Comparison of ENCODE assay signal across 8 mouse cellular contexts in the genomic region with DNA sequence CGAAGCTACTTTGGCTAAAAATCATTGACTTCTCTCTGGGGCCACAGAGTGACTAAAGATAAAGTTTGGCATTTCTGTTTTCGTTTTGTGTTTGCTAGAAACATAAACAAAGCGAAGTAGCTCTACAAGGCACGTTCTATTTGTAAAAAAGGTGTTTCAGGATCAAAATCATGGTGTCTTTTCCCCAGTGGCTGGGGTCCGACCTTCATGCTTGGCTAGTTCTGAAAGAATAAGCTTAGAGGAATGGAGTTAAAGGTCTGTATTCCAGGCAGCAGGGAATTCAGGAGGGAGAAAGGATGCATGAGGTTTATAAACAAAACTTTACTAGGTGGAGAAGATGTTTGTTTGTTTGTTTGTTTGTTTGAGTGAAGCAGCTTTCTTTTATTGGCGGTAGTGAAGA. TPM values are rescaled to one million over a fixed set of nuclear protein-coding genes. Genes with fewer than 3 reads are reported as not detected.
DNase-seq lines count a peak whose midpoint lies in the region; ATAC-seq and TF ChIP-seq lines count a peak whose summit lies in the region.

No protein-coding gene starts in this region.

- peaks cover 25% of the 10 kb centered on the region for H3K4me1 ChIP-seq in erythroblast, embryonic 14.5 days (ENCODE audit: control insufficient read depth)
- H3K4me1 ChIP-seq in forebrain, embryonic 12.5 days: peaks cover 6% of the 10 kb centered on the region
- peaks cover 10 to 13% of the 10 kb centered on the region in 2 experiments for H3K4me1 ChIP-seq in liver, embryonic 14.5 days (replicated peaks; ENCODE audit: control insufficient read depth in 2 of 2, insufficient read depth in 2 of 2, low read length in 1 of 2)

- H3K9ac ChIP-seq in forebrain, embryonic 12.5 days: peak overlapping the region; percentile 36; the same call in 1 of the 2 replicates
- no peak overlapping the region for H3K9ac ChIP-seq in liver, embryonic 14.5 days (replicated peaks)

- H3K9me3 ChIP-seq in erythroblast, embryonic 14.5 days (ENCODE audit: control insufficient read depth, low read length): peaks cover 8% of the 10 kb centered on the region; the same call in 1 of the 2 replicates
- no peaks in the 10 kb centered on the region for H3K9me3 ChIP-seq in forebrain, embryonic 12.5 days
- no peaks in the 10 kb centered on the region for H3K9me3 ChIP-seq in liver, embryonic 14.5 days (ENCODE audit: control insufficient read depth, low read length)

- H3K4me3 ChIP-seq in erythroblast, embryonic 14.5 days (replicated peaks): peak overlapping the region; percentile 95
- peak overlapping the region; percentile 30 for H3K4me3 ChIP-seq in C2C12 (ENCODE audit: insufficient read depth, poor library complexity, severe bottlenecking)
- H3K4me3 ChIP-seq in forebrain, embryonic 12.5 days (replicated peaks): peak overlapping the region; percentile 53
- peak overlapping the region; percentile 83 to 91 for H3K4me3 ChIP-seq in liver, embryonic 14.5 days (ENCODE audit: insufficient read depth in 1 of 2, low read depth in 2 of 2, low read length in 2 of 2)

- H3K4me2 ChIP-seq in forebrain, embryonic 12.5 days: peak overlapping the region; percentile 62
- peak overlapping the region; percentile 88 for H3K4me2 ChIP-seq in liver, embryonic 14.5 days (ENCODE audit: low read depth)

- peaks cover 20% of the 10 kb centered on the region for H3K79me2 ChIP-seq in C2C12 (ENCODE audit: control insufficient read depth, insufficient read depth)

- no peak for DNase-seq in liver, embryonic 14.5 days (ENCODE audit: low read depth in 3 of 3, low spot score in 3 of 3)
- no peak for DNase-seq in urinary bladder, postnatal 14 days (ENCODE audit: low spot score)
- DNase-seq in gastrocnemius, postnatal 25 days: no peak
- no peak for DNase-seq in ovary, postnatal 36 days (ENCODE audit: low spot score)

- peaks cover 4% of the 10 kb centered on the region for H3K79me3 ChIP-seq in C2C12 (ENCODE audit: low read depth)

- 24% methylated on average over 6 of the region's 6 CpGs for WGBS in forebrain, embryonic 12.5 days
- 19% methylated on average over 6 of the region's 6 CpGs for WGBS in liver, embryonic 14.5 days (ENCODE audit: insufficient replicate concordance)

- TF ChIP-seq CTCF in C2C12 (IDR thresholded peaks at IDR 0.05; ENCODE audit: control insufficient read depth, insufficient read depth, insufficient read length): no peak
- no peak for TF ChIP-seq CTCF in liver, embryonic 14.5 days (IDR thresholded peaks at IDR 0.05; ENCODE audit: low read depth)

- no peak for TF ChIP-seq EP300 in liver, embryonic 14.5 days (IDR thresholded peaks at IDR 0.05; ENCODE audit: low read depth)

- peaks cover 3% of the 10 kb centered on the region for H3K27me3 ChIP-seq in erythroblast, embryonic 14.5 days (ENCODE audit: control insufficient read depth)
- H3K27me3 ChIP-seq in C2C12 (ENCODE audit: control insufficient read depth, insufficient read depth, insufficient read length): no peaks in the 10 kb centered on the region
- 0 out of 2 replicates have a peak, but pooled peaks cover 3% of the 10 kb centered on the region for H3K27me3 ChIP-seq in forebrain, embryonic 12.5 days
- H3K27me3 ChIP-seq in liver, embryonic 14.5 days (ENCODE audit: control insufficient read depth, insufficient read depth, low read length): no peaks in the 10 kb centered on the region

- peak overlapping the region; percentile 25 for H3ac ChIP-seq in C2C12 (ENCODE audit: control insufficient read depth, insufficient read length, low read depth)

- H3K36me3 ChIP-seq in erythroblast, embryonic 14.5 days (ENCODE audit: control insufficient read depth): peaks cover 17% of the 10 kb centered on the region
- peaks cover 50% of the 10 kb centered on the region for H3K36me3 ChIP-seq in C2C12 (ENCODE audit: control insufficient read depth, insufficient read depth)
- H3K36me3 ChIP-seq in forebrain, embryonic 12.5 days (replicated peaks): peaks cover 10% of the 10 kb centered on the region
- 0 out of 2 replicates have a peak, but pooled peaks cover 3% of the 10 kb centered on the region for H3K36me3 ChIP-seq in liver, embryonic 14.5 days (replicated peaks; ENCODE audit: control insufficient read depth, insufficient read depth, low read depth)

- H3K27ac ChIP-seq in forebrain, embryonic 12.5 days: peak overlapping the region; percentile 98
- H3K27ac ChIP-seq in liver, embryonic 14.5 days: peak overlapping the region; percentile 40

- ATAC-seq in erythroblast, adult 5-6 weeks (replicated peaks; ENCODE audit: low FRiP score, poor library complexity, severe bottlenecking): no peak
- no peak for ATAC-seq in forebrain, embryonic 12.5 days (ENCODE audit: low FRiP score)
- ATAC-seq in liver, embryonic 14.5 days (ENCODE audit: insufficient read depth): no peak

TF ChIP-seq in C2C12, 6 proteins besides CTCF, POLR2A, EP300 and RAD21:
- TF ChIP-seq MAX (IDR thresholded peaks at IDR 0.05) (no peak), MYOD1 (IDR thresholded peaks at IDR 0.05; ENCODE audit: control insufficient read depth, insufficient read length, low read depth) (no peak), MYOG (IDR thresholded peaks at IDR 0.05; ENCODE audit: control insufficient read depth, extremely low read depth, insufficient read length) (no peak), CEBPB (IDR thresholded peaks at IDR 0.05; ENCODE audit: low read depth) (no peak), FOSL1 (IDR thresholded peaks at IDR 0.05; ENCODE audit: insufficient read depth, low read length, poor library complexity, severe bottlenecking) (no peak), USF1 (IDR thresholded peaks at IDR 0.05; ENCODE audit: low read depth) (no peak)

RNA-seq across cellular contexts. Expression of a gene that starts 0.7 kb away (rescaled TPM):
- polyA plus RNA-seq in erythroblast, embryonic 14.5 days (2012): 0.14 and 0.15 TPM in 2 replicates
- total RNA-seq in erythroblast, adult 5-6 weeks (2015; ENCODE audit: low replicate concordance): 11.9 and 18.1 TPM in 2 replicates
- 5.0 and 8.1 TPM in 2 replicates for total RNA-seq in erythroblast, adult 5-6 weeks (2017; ENCODE audit: low replicate concordance)
- 22.2 TPM for polyA plus RNA-seq in C2C12 (2012; fragmentation: generic; extraction: Trizol)
- polyA plus RNA-seq in forebrain, embryonic 12.5 days (2016; fragmentation: Nextera tagmentation; extraction: Ambion mirVana): 95.4 and 101 TPM in 2 replicates
- polyA plus RNA-seq in liver, embryonic 14.5 days (2012; rRNA removed): 10.9 and 15.6 TPM in 2 replicates
- polyA plus RNA-seq in liver, embryonic 14.5 days (2014; fragmentation: Nextera tagmentation; extraction: Ambion mirVana): 36.5 and 41.6 TPM in 2 replicates
- 10 to 100 TPM; 30.6 to 31.5 TPM for total RNA-seq in gastrocnemius, postnatal 25 days (2021)

RNA-seq across cellular contexts. Expression of a gene that starts 38.6 kb away (rescaled TPM):
- not detected in 2 replicates for polyA plus RNA-seq in erythroblast, embryonic 14.5 days (2012)
- total RNA-seq in erythroblast, adult 5-6 weeks (2015; ENCODE audit: low replicate concordance): 0.84 TPM in 1 of 2 replicates, not detected in the other
- not detected in 2 replicates for total RNA-seq in erythroblast, adult 5-6 weeks (2017; ENCODE audit: low replicate concordance)
- 0.22 TPM for polyA plus RNA-seq in C2C12 (2012; fragmentation: generic; extraction: Trizol)
- 0.66 and 0.91 TPM in 2 replicates for polyA plus RNA-seq in forebrain, embryonic 12.5 days (2016; fragmentation: Nextera tagmentation; extraction: Ambion mirVana)
- polyA plus RNA-seq in liver, embryonic 14.5 days (2012; rRNA removed): 1.0 TPM in 2 replicates
- polyA plus RNA-seq in liver, embryonic 14.5 days (2014; fragmentation: Nextera tagmentation; extraction: Ambion mirVana): 0.28 TPM in 2 replicates
- under 1 TPM; 0.20 to 0.32 TPM for total RNA-seq in gastrocnemius, postnatal 25 days (2021)

RNA-seq across cellular contexts. Expression of a gene that starts 38.7 kb away (rescaled TPM):
- polyA plus RNA-seq in erythroblast, embryonic 14.5 days (2012): 0.03 TPM in 2 replicates
- 1.0 TPM in 1 of 2 replicates, not detected in the other for total RNA-seq in erythroblast, adult 5-6 weeks (2015; ENCODE audit: low replicate concordance)
- total RNA-seq in erythroblast, adult 5-6 weeks (2017; ENCODE audit: low replicate concordance): not detected in 2 replicates
- 5.3 TPM for polyA plus RNA-seq in C2C12 (2012; fragmentation: generic; extraction: Trizol)
- polyA plus RNA-seq in forebrain, embryonic 12.5 days (2016; fragmentation: Nextera tagmentation; extraction: Ambion mirVana): 9.5 and 10.5 TPM in 2 replicates
- 1.2 TPM in 2 replicates for polyA plus RNA-seq in liver, embryonic 14.5 days (2012; rRNA removed)
- 1.7 and 1.8 TPM in 2 replicates for polyA plus RNA-seq in liver, embryonic 14.5 days (2014; fragmentation: Nextera tagmentation; extraction: Ambion mirVana)
- 1 to 10 TPM; 2.9 to 3.8 TPM for total RNA-seq in gastrocnemius, postnatal 25 days (2021)

RNA-seq across cellular contexts. Expression of a gene that starts 53.6 kb away (rescaled TPM):
- polyA plus RNA-seq in erythroblast, embryonic 14.5 days (2012): 1.4 and 1.5 TPM in 2 replicates
- 17.3 and 18.6 TPM in 2 replicates for total RNA-seq in erythroblast, adult 5-6 weeks (2015; ENCODE audit: low replicate concordance)
- total RNA-seq in erythroblast, adult 5-6 weeks (2017; ENCODE audit: low replicate concordance): 3.6 and 3.9 TPM in 2 replicates
- polyA plus RNA-seq in C2C12 (2012; fragmentation: generic; extraction: Trizol): 27.4 TPM
- polyA plus RNA-seq in forebrain, embryonic 12.5 days (2016; fragmentation: Nextera tagmentation; extraction: Ambion mirVana): 43.4 and 44.7 TPM in 2 replicates
- 15.2 and 15.6 TPM in 2 replicates for polyA plus RNA-seq in liver, embryonic 14.5 days (2012; rRNA removed)
- polyA plus RNA-seq in liver, embryonic 14.5 days (2014; fragmentation: Nextera tagmentation; extraction: Ambion mirVana): 19.0 and 20.5 TPM in 2 replicates
- total RNA-seq in gastrocnemius, postnatal 25 days (2021): 10 to 100 TPM in 1 of 2 experiments, 1 to 10 TPM in 1; 9.3 to 12.3 TPM

Comparison
In these comparisons a context has a peak if more than half of its experiments do, and no peak if none do; other contexts are left out.
1. H3K4me3 ChIP-seq: peak in every context shown above with its lines; median percentile 95 in erythroblast, embryonic 14.5 days; 87 in liver, embryonic 14.5 days; 53 in forebrain, embryonic 12.5 days; 30 in C2C12.
2. RNA of a gene that starts 0.7 kb away (polyA plus RNA-seq): 95.4 to 101 TPM in forebrain, embryonic 12.5 days, 10.9 to 41.6 TPM in liver, embryonic 14.5 days and 22.2 TPM in C2C12 (single experiment); 0.14 to 0.15 TPM in erythroblast, embryonic 14.5 days; every median in the first group is over 10 times any median in the second.